Mouse (Mus musculus) naive thymus-derived CD4-positive, alpha-beta T cell, adult 5 months (primary cell): Measurements from ENCODE around the gene Aig1. TPM values are rescaled to one million over a fixed set of nuclear protein-coding genes. Genes with fewer than 3 reads are reported as not detected.

ENCODE experiments used
- polyA plus RNA-seq: library from polyadenylated mRNA; unstranded; fragments of 100-300 nt; shearing (Covaris generic); gene quantifications from one replicate; pipeline ENCODE4 v1.2.1, GENCODE M21; 2017

Gene Aig1
- 41.5 TPM for polyA plus RNA-seq

GRCm38 (mm10) chr10:13868371-13869321 lies at the start of gene Aig1:
TSS of gene Aig1 (minus strand) at chr10:13868980.

Other genes with a start within 250 kb of the Aig1 start
- gene Hivep2, start 97.1 kb upstream of the Aig1 start, polyA plus RNA-seq: 44.8 TPM